Mouse (Mus musculus): ENCODE measurements around the gene Angptl8.

Gene Angptl8

GRCm38 (mm10) chr9:21816716-21817305 is 18.5 kb upstream of the Angptl8 start:
- no peak for DNase-seq

- no peak for DNase-seq
Measured at GRCm38 (mm10) chr9:21818125-21818524, 17.2 kb upstream of the Angptl8 start.

- no peak for DNase-seq
Measured at GRCm38 (mm10) chr9:21818561-21818960, 16.7 kb upstream of the Angptl8 start.

- DNase-seq = no peak
Measured at GRCm38 (mm10) chr9:21819181-21819729, 16.1 kb upstream of the Angptl8 start.

DNA sequence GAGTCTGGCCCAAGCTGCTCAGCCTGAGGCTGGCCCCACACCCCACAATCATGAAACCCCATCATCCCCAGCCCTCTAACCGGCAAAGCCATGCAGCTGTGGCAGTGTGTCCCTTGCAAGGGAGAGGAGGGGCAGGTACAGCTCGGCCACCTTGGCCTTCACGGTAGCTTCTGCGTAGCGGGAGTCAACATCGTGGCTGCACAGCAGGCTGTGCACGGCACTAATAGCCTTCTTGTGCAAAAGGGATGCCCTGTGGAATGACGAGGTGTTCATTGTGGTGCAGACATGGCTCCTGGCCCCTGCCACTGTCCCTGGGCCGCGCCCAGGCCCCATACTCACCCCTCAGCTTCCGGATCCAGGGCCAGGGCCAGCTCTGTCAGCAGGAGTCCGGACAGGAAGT is 15.1 kb upstream of the Angptl8 start:
- no peak for DNase-seq

GRCm38 (mm10) chr9:21822686-21823085 is 12.6 kb upstream of the Angptl8 start:
- no peak for DNase-seq

DNA sequence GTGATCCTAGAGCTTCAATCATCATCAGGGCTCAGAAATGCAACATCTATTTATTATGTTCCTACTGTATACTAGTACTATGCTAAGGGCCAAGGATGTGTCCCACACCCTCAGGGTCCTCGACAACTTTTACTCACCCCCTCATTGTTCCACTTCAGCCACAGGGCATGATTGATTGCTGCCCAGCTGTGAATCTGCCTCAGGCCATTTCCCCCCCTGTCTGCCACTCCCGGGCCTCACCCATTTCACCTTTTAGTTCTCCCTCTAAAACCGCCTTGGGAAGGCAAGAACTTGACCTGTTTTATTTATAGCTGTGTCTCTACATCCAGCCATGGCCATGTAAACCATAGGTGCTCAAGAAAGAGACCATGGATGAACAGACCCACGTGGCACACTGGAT is 11.4 kb upstream of the Angptl8 start:
- DNase-seq = no peak

GRCm38 (mm10) chr9:21824366-21824765 is 10.9 kb upstream of the Angptl8 start:
- DNase-seq = no peak

DNA sequence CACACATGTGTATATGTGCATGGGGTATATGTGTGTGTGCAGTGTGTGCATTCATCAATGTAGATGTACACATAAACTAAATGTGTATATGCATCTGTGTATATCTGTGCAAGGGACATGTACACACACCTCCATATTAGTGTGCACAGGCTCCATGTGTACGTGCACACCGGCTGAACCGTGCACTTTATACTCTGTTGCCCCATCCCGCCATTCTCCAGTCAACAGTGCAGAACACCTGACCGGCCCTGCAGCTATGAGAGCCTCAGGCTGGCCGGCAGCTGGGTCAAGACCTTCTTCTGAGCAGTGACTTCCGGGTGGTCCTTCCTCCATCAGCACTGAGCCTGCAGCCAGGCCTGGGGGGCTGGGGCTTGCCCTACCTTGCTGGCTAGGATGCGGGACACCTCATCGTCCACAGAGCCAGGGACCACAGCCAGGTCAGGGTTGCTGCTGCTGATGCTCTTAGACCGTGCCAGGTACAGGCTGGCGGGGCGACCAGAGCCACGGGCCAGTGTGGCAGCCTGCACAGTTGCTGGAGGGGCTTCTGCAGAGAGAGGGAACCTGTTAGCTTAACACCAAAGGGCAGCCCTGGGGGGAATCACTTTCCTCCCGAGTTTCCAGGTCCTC is 5.4 kb upstream of the Angptl8 start:
- no peak for DNase-seq

DNA sequence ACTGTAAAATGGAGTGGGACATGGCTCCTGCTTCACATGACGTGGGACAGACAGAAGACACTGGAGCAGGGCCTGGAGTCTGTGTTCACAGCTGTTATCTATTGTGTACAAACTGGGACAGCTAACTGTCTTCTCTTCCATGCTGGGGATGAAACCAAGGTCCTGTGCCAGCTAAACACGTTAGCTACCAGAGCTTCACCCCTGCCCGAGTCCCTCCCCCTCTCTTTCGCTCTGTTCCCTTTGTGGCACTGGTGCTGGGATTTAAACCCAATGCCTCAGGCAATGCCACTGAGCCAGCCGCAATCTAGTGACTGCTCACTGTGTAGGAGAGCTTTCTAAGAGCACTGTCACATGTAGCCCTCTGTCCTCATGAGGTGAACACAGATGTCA is 4.9 kb upstream of the Angptl8 start:
- no peak for DNase-seq

GRCm38 (mm10) chr9:21830936-21831335 is 4.4 kb upstream of the Angptl8 start:
- peak; percentile 79 for DNase-seq

GRCm38 (mm10) chr9:21831558-21832240 is 3.6 kb upstream of the Angptl8 start:
- no peak for DNase-seq

- DNase-seq = no peak
Measured at GRCm38 (mm10) chr9:21837690-21838089, 2.4 kb downstream of the Angptl8 start.

DNA sequence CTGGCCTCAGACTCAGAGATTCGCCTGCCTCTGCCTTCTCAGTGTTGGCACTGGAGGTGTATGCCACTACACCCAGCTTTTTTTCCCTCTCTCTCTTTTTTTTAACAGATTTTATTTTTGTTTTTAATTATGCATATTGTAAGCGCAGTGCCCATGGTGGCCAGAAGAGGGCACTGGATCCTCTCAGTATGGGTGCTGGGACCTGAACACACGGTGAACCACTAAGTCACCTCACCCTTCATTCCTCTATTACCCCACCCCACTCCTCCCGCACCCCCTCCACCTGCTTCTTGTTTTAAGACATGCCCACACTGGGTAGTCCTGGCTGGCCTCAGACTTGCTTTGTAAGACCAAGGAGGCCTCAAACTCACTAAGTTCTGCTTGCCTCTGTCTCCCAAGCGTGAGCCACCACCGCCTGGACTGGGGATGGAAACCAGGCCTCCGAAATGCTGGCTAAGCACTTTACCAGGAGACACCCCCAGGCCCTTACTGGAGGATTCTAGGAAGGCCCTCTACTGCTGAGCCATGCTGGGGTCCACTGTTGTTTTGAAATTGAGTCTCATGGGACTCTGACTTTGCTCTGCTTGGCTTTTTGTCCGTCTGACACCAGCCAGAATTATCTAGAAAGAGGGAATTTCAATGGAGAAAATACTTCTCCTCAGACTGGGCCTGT is 4.9 kb downstream of the Angptl8 start:
- peak; percentile 62 for DNase-seq

- DNase-seq = no peak
Measured at GRCm38 (mm10) chr9:21841340-21841739, 6.0 kb downstream of the Angptl8 start.

GRCm38 (mm10) chr9:21842391-21842790 is 7.1 kb downstream of the Angptl8 start:
- peak; percentile 77 for DNase-seq

GRCm38 (mm10) chr9:21843086-21843485 is 7.8 kb downstream of the Angptl8 start:
- DNase-seq = no peak

DNA sequence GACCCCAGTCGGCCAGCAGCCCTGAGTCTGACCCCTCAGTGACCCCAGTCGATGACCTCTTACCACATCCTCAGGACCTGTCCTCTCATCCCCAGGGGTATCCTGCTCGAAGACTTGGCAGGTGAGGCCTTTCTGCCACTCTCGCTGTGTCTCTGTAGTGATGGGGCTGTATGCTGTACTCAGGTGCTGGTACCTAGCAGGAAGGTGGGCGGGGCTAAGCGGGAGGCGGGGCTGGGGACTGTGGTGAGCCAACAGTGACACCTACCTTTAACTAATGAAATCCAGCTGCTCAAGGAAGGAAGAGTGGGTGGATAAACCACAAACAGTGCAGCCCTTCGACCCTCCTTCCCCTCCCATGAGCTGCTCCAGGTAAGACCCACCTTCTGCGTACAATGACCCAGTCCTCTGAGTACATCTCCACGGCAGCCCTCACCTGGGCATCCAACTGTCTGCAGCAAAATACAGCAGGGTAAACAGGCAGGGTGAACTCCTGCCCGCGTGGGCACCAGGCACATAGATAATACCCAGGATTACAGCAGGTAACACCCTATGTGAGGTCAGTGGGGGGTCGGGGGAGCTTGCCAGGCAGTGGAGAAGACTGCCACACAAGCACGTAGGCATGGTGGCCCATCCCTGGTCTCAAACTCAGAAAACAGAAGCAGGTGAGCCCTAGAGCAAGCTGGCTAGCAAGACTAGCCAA is 10.2 kb downstream of the Angptl8 start:
- peak; percentile 52 for DNase-seq

GRCm38 (mm10) chr9:21846755-21847341 is 11.5 kb downstream of the Angptl8 start:
- peak; percentile 86 for DNase-seq

GRCm38 (mm10) chr9:21847425-21847824 is 12.1 kb downstream of the Angptl8 start:
- DNase-seq = no peak

DNA sequence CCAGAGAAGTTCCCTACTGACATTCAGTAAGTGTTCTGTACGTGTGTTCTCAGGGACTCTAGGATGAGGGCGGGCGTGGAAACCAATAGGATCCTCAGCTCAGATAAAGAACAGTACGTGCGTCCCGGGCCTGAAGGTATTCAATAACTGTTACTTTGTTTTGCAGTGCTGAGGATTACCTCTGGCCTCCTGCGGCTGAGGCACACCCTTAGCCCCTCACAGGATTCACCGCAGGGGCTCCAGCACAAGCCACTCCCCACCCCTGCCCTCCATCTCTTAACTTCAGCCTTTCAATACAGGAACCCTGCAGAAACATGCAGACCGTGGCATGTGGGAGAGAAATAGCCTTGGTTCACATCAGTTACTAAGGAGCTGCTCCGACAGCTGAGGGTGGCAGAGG is 12.6 kb downstream of the Angptl8 start:
- DNase-seq = no peak

All from kidney, postnatal 14 days (tissue).